Mouse (Mus musculus) forelimb bud, embryonic 11.5 days (tissue): ENCODE data around the gene Pwwp2a.

Experiments used
- DNase-seq: peaks from one replicate; pipeline ENCODE4 v3.0.0-alpha.2; 2012; ENCODE audit warnings: low read depth, low spot score

The Pwwp2a gene

DNA sequence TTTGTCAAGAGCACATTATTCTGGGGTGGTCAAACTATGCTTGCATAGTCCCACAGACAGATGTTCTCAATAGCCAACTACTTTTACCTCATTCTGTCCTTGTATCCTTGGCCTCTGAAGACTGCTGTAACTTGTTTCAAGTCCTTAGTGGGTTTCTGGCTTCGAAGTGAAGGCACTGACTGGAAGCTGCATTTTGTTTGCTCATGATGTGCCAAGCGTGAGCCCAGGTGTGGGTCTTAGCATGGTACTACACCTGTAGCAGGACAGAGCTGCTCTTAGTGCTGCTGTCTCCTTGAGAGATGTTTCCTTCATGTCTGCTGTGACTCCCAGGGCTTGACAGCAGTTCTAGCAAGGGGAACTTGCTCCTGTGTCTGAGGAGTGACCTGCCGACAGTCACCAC lies 41.6 kb downstream of the Pwwp2a start:
- no peak for DNase-seq

- no peak for DNase-seq
These were observed 46.0 kb downstream of the Pwwp2a start for GRCm38 (mm10) chr11:43727796-43728195.

- DNase-seq: no peak
These were observed 47.0 kb downstream of the Pwwp2a start for GRCm38 (mm10) chr11:43728737-43729301.

- DNase-seq: peak; percentile 97
These were observed 65.7 kb downstream of the Pwwp2a start, which contains the start of gene Ttc1 for GRCm38 (mm10) chr11:43747233-43748226. Gene Ttc1, minus strand, starts transcription at chr11:43748008.

DNA sequence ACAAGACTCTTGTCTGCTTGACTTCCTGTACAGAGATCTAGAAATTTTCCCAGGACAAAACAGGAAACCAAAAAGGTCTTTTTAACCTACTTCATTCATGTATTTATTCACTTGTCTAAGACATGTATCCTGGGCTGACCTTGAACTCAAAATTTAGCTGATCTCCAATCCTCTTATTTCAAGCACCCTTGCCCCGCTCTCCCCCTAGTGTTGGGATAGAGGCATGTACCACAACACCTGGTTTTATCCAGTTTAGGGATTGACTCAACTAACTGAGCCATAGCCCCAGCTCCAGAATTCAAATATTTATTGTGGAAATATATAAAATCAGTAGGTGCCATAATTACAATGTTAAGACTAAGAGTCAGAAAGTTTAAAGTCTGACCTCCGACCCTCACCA lies 69.7 kb downstream of the Pwwp2a start:
- no peak for DNase-seq

DNA sequence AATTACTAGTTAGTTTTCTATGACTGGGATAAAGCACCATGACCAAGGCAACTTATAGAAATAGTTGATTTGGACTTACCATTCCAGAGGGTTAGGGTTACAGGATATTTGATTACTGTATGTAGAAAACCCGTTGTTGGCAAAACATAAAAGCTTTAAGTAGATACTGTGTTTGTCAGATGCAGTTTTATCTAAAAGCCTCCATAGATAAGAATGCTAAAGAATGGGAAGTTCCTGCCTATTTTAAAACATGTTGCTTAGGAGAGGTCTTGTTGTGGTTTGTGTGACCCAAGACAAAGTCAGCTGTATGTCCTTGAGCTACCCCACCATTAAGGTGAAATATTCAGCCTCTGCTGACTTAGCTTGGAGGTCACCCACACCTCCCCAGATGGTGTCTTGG lies 72.8 kb downstream of the Pwwp2a start:
- DNase-seq: no peak

DNA sequence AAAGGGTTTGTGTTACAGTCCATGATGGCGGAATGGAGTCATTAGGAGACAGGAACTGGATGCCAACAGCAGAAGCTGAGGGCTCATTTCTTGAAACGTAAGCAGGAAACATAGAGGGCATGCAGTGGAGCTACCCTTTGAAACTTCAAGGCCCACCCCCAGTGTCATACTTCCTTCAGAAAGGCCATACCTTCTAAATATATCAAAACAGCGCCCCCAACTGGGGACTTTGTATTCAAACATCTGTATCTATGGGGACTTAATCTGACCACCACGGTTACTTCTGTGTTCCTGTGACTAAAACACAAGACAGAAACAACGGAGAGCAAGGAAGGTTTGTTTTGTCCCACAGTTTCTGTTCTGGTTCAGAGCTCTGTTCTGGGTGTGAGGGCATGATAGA lies 73.6 kb downstream of the Pwwp2a start:
- no peak for DNase-seq

- DNase-seq: no peak
These were observed 76.6 kb downstream of the Pwwp2a start for GRCm38 (mm10) chr11:43758436-43758835.

DNA sequence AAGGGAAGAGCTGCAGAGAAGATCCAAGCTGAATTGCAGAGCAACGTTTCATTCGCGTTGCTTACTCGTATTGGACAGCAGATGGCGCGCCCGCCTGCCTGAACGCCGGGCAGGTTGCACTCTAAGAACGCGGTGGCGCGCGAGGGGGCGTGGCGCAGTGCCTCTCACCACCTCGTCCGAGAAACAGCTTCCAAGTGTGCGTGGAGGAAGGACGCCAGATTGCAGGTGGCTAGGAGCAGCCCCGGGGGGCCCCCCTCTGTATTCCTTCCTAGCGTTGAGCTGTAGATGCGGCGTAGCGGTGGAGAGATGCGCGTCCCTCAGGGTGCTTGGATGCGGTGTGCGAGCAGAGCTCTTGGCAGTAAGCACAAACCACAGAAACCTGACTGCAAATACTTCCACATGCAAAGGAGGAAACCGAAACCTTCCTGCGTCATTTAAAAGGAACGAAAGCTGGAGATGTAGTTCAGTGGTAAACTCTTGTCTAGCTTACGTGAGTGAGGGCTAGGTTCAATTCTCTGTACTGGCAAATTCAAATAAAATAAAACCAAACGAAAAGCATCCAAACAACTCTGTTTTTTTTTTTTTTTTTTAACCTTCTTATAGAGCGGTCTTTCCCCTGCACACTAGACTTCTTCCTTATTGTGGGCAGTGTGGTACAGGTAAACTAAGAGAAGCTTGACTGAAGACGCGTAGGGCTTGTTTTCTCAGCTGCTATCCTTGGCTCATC lies 85.3 kb downstream of the Pwwp2a start:
- peak; percentile 72 for DNase-seq

DNA sequence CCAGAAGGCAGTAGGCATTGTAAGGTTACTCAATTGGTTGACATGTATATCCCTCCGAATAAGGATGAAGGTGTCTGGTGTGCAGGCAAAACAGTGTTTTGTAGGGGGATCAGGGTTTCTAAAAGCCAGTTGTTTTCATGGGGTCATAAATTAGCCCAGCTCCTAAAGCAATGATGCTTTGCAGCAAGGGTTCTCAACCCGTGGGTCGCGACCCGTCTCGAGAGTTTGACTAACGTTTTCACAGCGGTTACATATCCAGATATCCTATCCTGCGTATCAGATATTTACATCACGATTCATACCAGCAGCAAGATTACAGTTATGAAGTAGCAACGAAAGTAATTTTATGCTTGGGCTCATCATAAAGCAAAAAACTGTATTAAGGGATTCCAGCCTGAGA lies 86.0 kb downstream of the Pwwp2a start:
- DNase-seq: no peak

GRCm38 (mm10) chr11:43770110-43770509 lies 88.3 kb downstream of the Pwwp2a start:
- DNase-seq: no peak
